Mouse (Mus musculus): ENCODE results near the gene Brk1.

Brk1 gene

GRCm38 (mm10) chr6:113661353-113662241, 57.0 kb downstream of the Brk1 start:
- peak; percentile 90 for DNase-seq

- no peak for DNase-seq
These were observed 58.6 kb downstream of the Brk1 start for GRCm38 (mm10) chr6:113662964-113663700.

- no peak for DNase-seq
These were observed 59.7 kb downstream of the Brk1 start for GRCm38 (mm10) chr6:113664305-113664704.

Measured in kidney, adult 9 months (tissue).